Mouse (Mus musculus) urinary bladder, postnatal 36 days (tissue): ENCODE measurements around the gene Yif1b.

Source experiments
- DNase-seq, 2 experiments: peaks; one replicate each; pipeline ENCODE4 v3.0.0; 2022; ENCODE audit warnings: low spot score in 2 of 2, mixed read lengths in 1 of 2

Yif1b gene

DNA sequence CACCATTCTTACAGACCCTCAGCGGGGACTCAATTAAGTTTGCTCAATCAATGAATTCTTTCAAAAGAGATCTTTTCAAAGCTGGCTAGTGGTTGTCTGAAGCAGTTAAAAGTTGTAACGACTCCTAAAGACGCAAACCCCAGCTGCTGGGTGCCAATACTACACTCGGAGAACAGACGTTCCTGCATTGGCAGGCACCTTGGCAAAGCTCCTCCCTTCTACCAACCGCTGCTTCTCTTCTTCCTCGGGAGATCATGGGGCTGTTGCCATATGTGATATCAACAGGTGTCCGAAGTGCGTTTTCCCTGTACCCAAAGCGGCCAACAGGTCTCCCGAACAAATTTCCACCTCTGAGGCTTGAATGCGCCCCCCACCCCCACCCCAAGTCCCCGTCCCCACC is 42.7 kb downstream of the Yif1b start:
- DNase-seq, result no peak

DNA sequence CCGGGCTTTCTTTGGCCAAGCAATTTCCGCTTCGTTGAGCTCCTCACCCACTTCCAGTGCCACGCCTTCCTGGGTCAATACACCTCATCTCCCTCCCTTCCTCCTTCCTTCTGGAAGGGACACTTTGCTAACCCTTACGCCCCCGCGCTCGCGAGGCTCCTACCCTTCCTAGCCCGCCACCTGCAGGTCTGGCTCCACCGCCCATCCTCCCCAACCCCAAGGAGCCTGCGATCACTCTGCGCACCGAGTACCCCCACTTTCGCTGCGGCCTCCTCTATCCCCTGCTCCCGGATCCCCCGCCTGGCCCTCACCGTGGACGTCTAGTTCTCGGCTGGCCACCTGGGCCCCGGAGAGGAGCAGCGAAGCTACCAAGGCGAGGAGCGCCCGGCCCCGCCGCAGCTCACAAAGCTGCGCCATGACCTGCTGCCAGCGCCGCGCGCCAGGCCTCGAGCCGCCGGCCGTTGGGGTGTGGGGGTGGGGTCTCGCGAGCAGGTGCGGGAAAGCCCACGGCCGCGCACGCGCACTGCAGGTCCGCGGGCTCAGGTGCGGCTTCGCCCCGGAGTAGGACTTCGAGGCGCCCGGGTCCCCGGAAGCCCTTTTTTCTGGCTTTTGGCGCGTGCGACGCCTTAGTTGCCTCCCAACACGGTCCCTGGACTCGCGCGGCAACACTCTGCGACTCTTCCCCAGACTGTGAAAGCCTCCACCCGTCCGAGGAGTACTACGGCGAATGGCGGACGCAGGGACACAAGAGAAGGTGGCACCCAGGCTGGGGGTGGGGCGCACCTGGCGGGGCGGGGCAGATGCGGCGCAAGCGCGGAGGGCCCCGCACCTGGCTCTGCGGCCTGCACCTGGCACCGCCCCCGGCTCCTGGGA is 43.3 kb downstream of the Yif1b start, which contains the start of gene Spint2:
TSS of gene Spint2 (minus strand) at position 712 of the 873 bp plus-strand sequence.
- peak; percentile 86 to 88 for DNase-seq

DNA sequence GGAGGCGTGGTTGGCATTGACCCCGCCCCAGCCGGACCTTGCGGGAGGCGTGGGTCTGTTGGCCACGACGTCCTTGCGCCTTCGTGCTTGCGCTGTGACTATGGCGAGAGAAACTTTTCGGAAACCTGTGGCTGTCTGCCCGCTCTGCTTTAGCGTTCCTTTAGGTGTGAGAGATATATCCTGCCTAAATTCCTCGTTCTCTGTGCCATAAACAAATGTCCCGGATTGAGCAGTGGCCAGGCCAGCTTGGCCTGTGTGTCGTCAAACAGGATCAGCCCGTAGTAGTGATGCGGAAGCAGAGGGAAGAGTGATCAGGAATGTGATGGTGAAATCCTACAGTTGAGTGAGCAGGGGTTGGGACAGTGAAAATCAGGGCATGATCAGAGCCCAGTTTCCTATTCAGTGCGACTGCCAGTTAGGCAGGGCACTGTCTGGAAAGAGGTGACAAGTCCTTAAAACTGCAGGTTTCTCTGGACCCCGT is 44.0 kb downstream of the Yif1b start:
- DNase-seq, result no peak

DNA sequence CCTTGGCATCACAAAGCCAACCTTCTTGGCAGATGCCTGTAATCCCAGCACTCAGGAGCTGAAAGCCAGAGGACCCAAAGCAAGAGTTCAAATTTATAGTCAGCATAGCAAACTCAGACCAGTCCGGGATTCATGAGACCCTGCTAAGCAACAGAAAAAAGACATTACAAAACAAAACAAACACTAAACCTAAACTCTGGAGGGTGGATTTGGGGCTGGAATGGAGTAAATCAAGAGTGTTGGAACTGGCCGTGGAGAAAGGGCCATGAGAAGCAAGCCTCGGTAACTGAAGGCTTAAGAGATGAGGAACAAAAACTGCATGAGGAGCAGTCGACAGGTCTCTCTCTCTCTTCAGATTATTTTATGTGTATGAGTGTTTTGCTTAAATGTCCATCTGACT is 45.7 kb downstream of the Yif1b start:
- DNase-seq, result no peak

DNA sequence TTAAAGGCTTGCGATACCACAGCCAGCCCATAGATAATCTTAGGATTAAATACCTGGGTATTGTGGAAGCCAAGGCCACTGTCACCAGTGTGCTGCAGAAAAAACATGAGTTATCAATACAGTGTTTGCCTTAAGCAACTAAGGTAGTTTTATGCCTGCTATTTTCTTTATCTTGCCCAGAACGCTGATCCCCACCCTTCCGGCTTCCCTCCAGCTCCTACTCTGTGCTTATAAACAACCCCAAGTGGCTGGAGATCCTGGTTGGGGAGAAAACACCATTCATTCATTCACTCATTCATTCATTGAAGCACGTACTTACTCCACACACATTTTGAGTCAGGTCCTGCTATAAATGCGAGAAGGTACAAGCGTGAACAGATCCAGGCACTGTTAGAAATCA is 46.4 kb downstream of the Yif1b start:
- no peak for DNase-seq

DNA sequence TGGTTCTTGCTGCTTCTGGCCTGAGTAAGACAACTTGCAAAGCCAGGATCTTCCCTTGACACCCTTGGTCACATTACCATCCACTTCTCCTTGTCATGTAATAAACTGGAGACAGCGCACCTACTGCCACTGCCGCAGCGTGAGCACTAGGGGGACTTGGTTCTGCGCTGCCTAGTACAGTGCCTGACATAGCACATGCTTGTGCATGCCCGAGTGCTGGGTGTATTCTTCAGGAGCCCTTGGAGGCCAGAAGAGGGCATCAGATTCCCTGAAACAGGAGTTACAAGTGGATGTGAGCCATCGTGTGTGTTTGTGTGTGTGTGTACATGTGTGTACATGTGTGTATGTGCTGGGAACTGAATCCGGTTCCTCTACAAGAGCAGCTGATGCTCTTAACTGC is 49.4 kb downstream of the Yif1b start:
- no peak for DNase-seq

DNA sequence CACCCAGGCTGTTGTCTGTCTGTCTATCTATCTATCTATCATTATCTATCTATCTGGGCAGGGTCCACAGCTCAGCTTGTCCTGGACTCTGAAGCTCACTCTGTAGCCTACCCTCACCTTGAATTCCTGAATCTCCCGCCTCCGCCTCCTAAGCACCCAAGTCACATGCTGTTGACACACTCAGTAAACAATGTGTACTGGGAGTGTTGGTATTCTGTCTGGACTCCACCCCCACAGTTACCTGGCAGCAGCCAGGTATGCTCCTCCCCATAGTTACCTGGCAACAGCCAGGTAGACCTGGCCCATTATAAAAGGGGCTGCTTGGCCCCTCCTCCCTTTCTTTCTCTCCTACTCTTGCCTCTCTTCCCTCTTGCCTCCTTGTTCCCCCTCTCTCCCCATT is 50.0 kb downstream of the Yif1b start:
- no peak for DNase-seq

DNA sequence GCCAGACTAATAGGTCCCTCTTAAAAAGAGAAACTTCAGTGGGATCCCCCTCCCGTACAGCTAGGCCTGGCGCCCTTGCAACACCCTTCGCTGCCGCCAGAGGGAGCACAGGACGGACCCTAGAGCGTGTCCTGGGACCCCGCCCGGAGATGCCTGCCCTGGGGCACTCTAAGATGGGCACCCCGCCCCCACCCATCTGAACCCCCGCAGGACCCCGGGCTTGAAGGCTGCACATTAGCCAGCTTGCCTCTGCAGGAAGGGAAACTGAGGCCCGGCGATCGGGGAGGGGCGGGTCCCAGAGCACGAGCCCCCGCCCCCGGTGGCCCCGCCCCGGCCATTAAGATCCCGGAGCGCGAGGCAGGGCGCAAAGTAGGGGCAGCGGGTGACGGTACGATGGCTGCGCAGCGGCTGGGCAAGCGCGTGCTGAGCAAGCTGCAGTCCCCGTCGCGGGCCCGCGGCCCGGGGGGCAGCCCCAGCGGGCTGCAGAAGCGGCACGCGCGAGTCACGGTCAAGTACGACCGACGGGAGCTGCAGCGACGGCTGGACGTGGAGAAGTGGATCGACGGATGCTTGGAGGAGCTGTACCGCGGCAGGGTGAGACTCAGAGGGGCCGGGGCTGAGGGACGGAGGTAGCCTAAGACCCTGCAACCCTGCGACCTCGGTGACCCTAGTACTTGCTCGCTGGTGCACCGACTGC is 51.0 kb downstream of the Yif1b start, which contains the start of gene Ppp1r14a:
TSS of gene Ppp1r14a (plus strand) at position 367 of the 697 bp plus-strand sequence.
- peak; percentile 68 to 72 for DNase-seq

DNA sequence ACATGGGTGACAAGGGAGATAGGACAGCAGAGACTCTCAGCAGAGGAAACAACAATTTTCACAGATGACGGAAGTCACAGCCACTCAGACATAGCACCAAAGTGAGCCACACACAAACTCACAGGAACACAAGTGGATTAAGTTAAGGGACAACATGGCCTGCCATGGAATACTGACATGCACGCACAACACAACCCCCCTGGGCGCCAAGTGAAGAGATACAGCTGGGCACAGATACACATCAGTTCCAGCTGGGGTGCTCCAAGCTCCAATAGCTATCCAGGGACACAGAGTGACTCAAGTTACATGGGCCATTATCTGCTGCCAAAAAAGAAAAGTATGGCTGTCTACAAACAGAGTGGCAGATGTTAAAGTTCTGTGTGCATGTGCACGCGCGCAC is 51.7 kb downstream of the Yif1b start:
- no peak for DNase-seq

DNA sequence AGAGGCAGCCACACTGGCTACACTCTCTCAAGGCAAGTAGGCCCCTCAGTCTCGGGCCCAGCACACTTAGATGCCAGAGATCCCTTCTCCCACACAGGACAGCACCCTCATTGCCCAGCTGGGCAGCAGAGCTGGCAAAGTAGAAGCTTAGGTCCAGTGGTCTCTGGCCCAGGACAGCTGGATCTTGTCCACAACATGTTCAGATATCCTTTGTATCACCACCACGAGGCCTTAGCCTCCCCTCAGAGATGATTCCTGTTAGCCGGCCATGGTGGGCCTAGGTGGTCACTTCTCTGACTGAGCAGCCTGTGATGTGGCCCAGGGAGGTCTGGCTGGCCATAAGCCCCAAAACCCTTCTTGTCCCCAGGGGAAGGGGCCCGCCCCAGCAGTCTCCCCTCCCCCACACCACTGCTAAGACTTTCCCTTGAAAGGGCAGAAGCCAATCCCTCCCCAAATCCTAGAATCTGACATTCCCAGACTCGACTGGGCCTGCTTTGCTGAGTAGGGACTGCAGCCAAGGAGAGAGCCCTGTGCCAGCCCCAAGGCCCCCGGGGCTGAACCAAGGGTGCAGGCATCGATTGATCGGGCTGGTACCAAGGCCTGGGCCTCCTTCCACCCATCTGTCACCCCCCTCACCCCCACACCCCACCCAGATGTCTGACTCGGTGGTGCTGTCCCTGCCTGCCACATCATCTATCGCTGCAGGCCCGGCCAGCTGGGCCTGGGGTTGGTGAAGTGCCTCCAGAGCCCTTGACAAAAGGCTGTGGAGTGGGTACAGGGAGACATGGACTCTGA is 52.8 kb downstream of the Yif1b start:
- no peak for DNase-seq

DNA sequence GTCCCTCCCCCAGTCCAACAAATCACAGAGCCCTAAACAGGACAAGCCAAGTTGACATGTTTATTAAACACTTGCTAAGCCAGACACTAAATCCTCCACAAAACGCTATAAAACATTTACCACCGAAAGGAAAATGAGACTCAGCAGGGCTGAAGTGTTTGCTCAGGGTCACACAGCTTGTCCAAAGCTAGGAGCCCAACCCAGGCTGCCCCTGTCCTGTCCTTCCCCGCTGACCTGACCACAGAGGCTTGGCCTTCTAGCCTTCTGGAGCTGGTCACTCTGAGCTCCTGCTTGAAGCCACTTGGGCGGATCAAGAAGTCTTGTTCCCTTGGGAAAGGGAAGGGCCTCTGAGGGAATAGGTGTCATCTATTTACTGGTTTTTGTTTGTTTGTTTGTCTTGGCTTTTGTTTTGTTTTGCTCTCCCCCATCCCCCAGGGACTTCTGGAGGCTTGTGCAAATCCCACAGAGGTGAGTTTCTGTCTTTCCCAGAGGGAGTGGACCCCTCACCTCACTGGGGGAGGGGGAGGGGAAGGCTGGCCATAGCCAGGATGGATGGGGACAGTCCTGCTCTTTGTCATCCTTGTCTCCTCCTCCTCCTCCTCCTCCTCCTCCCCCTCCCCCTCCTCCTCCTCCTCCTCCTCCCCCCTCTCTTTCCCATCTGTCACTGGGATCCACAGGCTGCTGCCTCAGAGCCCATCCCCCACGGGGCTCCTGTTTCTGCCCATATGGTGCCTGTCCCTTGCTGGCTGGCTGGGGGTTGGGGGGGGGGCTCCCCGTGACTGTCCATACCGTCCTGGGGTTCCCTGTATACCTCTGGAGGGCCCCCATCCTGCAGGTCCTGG is 53.7 kb downstream of the Yif1b start:
- DNase-seq, result no peak

DNA sequence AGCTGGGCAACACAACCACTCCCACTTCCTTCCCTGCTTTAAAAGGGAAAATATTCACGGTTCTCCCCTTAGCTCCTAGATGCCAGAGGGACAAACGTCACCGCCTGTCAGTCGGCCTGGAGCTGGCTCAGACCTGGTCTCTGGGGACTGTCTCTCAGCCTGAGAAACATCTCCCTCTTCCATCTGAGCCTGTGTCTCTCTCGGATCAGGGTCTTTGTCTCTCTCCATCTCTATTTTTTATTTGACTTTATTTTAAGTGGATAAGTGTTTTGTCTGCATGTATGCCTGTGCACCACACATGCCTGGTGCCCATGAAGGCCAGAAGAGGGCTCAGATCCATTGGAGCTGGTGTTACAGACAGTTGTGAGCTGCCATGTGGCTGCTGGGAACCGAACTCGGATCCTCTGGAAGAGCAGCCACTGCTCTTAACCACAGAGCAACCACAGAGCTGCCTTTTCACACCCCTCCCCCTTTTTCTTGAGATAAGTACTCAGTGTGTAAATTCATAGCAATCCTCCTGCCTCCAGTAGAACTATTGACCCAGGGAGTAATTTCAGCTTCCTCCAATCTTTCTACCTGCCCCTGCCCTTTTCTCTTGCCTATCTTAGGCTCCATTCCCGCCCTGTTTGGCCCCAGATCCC is 54.4 kb downstream of the Yif1b start:
- DNase-seq, result no peak

DNA sequence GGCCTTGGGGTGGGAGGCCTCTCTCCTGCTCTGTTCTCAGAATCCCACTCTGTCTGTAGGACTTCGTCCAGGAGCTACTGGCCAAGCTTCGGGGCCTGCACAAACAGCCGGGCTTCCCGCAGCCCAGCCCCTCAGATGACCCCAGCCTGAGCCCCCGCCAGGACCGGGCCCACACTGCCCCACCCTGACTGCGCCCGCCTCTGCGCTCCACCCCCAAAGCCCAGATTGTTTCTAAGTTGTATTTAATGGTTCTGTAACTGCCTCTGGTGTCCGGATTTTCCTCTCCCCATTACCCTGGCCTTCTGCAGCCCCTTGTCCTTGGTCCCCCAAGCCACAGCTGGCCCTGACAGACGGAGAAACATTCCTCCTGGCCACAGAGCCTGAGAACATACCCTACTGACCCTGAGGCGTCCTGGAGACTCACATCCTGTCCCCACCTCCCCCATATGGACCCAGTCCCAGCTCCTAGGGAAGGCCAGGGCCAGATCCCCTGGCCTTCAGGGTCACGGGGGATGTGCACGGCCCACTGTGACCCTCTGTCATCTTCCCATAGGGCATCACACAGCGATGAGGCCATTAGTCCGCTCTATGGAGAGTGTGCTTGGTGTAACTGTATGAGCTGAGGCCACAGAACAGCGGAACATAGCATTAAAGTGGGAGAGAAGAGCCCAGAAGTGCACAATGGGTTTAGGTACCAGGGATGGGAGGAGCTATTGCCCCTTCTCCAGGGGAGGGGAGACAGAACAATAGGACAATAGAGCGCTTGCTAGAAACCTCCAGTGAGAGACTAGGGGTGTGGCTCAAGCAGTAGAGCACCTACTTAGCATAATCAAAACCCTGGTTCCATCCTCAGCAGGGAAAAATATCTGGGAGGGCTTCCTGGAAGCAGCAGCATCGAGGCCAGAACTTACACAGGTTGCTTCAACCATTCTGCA is 55.3 kb downstream of the Yif1b start:
- peak in 1 of 2 experiments; percentile 42 for DNase-seq

DNA sequence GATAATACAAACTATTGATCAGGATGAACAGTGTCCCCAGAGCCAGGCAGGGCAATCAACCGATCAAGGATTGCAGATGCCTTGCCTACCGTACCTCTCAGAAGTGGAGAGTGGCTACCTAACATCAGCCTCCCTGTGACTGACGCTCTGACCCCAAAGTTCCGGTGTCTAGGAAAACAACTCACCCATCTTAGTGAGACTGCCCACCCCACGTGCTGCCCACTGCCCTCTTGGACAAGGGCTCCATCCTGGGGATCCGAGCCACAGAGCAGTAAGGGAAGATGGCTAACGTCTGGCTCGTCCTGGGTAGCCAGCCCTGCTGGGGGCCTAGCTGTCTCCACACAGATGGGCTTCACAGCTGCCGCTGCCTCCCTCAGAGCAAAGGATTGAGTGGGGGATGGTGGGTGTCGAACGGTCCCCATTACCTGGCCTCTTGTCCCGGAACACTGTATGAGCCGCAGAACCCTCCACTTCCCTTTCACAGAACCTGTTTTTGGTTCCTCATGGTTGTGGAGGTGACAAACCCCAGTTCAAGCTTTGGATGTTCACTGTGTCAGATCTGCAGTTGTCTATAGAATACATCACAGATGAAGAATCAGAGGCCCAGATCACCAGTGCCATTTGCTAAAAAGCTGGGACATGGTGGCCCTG is 56.1 kb downstream of the Yif1b start:
- DNase-seq, result no peak

DNA sequence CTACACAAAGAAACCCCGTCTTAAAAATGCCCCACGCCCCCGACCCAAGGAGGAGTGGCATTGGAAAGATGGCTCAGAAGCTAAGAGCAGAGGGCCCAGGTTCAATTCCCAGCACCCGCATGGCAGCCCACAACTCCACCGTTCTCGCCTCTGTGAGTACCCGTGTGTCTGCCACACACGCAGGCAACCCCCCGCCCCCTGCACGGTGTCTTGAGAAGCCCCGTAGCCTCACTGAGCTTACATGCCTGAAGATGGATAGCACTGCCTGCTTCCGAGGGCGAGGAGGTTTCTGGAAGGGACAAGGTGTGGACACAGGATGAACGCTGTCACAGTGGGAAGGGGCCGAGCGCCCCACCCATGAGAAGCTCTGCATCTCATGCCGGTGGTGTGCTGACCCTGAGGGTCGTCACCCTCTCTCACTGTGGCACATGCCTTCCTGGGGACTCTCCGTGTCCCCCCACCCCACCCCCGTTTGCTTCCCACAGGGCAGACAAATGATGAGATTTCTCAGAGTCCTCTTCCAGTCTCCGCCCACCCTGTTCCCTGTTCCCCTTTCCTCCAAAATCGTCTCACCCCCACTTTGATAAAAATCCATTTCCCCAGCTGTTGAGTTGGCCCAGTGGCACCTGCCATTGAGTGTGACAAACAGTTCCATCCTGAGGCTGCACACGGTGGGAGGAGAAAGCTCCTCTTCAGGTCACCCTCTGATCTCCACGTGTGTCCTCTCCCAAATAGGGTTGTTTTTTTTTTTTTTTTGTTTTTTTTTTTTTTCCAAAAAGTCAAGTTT is 57.9 kb downstream of the Yif1b start:
- no peak for DNase-seq

DNA sequence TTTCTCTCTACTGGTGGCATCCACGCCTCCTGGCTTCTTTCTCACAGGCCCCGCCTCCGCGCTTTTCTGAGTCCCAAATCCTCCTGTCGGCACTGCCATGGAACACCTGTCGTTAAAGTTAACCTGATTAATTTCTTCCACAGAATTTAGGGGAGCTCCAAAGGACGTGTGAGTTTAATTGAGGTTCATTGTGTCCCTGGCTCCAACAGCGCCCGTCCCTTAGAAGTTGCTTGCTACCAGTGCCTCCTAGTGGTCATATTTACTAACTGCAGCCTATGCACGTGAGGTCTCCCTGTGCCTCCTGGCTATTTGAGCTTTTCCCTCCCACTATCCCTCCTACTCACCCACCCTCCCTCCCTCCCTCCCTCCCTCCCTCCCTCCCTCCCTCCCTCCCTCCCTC is 58.9 kb downstream of the Yif1b start:
- peak in 1 of 2 experiments; percentile 67 for DNase-seq
